In the genomic region with DNA sequence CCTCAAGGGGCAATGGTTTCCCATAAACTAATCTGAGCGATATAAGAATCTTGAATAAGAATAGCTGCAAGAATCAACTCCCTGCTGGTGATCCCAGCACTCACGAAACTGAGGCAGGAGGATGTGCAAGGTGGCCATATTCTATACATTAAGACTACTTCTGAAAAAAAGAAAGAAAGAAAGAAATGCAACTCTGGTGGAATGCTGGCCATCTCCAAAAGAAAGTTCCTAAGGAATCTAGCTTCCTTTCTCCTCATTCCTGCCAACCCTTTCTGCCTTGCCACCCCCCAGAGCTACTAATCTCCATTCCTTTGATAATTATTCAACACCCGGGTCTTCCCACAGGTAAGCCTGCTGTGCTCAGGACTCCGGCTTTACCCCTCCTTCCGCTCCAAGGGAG, we compare ENCODE assay signal across 16 mouse cellular contexts.
"Had no signal": no experiment of that assay in that cellular context is flagged by ENCODE, and none has a peak within 500 bp of the region (broad histone marks: within the 10 kb centered on the region; RNA-seq: fewer than 3 reads in every experiment).

No protein-coding gene starts in this region.

- DNase-seq: lung, adult 2 months; lung, postnatal 14 days; lung, postnatal 36 days; midbrain, embryonic 14.5 days; right cerebral cortex, postnatal 14 days; spleen, adult 18-20 months; thymus, adult 18-20 months; thymus, postnatal 14 days; thymus, postnatal 36 days had no signal

- H3K4me3 ChIP-seq: lung, embryonic 15.5 days; megakaryocyte, embryonic 14.5 days; midbrain, embryonic 12.5 days; neural tube, embryonic 12.5 days had no signal

- ATAC-seq: lung, postnatal 0 days; midbrain, embryonic 16.5 days had no signal

- H3K4me2 ChIP-seq: lung, embryonic 15.5 days; midbrain, embryonic 12.5 days; neural tube, embryonic 12.5 days had no signal

- H3K9ac ChIP-seq: lung, embryonic 15.5 days; midbrain, embryonic 12.5 days; neural tube, embryonic 12.5 days had no signal

- H3K4me1 ChIP-seq: lung, embryonic 15.5 days; midbrain, embryonic 12.5 days; neural tube, embryonic 12.5 days had no signal

- H3K27ac ChIP-seq: lung, embryonic 15.5 days; macrophage; midbrain, embryonic 12.5 days; neural tube, embryonic 12.5 days had no signal

- H3K9me3 ChIP-seq: lung, embryonic 15.5 days; megakaryocyte, embryonic 14.5 days; midbrain, embryonic 12.5 days; neural tube, embryonic 12.5 days had no signal

- H3K27me3 ChIP-seq: lung, embryonic 15.5 days; megakaryocyte, embryonic 14.5 days; neural tube, embryonic 12.5 days had no signal
